Mouse (Mus musculus) megakaryocyte progenitor cell, adult 5-6 weeks (primary cell): Measurements from ENCODE around the gene Arel1. TPM values are rescaled to one million over a fixed set of nuclear protein-coding genes. Genes with fewer than 3 reads are reported as not detected.

Source experiments
- ATAC-seq: replicated peaks from 2 replicates; pipeline ENCODE4 v1.8.0; 2016; ENCODE audit warnings: mild to moderate bottlenecking, moderate TSS enrichment, inconsistent platforms; ENCODE audit not compliant: poor library complexity
- total RNA-seq, 2 experiments: library from RNA; stranded (forward) in 1 of 2; stranded (reverse) in 1 of 2; fragments of 157-497, 149-512 nt in 1 of 2; fragments of 200-1000 nt in 1 of 2; gene quantifications; 2 replicates each; pipeline versions ENCODE4 v1.2.3 to v1.2.4; 2015 to 2017

Arel1 gene
- total RNA-seq, 2 experiments from 2014 or later = 30.5 to 39.7 TPM

GRCm38 (mm10) chr12:84950763-84951162 is 19.9 kb downstream of the Arel1 start:
- ATAC-seq = no peak

- no peak for ATAC-seq
These were observed 22.0 kb downstream of the Arel1 start for GRCm38 (mm10) chr12:84948584-84949285.

GRCm38 (mm10) chr12:84947894-84948583 is 22.7 kb downstream of the Arel1 start:
- no peak for ATAC-seq

- ATAC-seq = no peak
These were observed 25.7 kb downstream of the Arel1 start for GRCm38 (mm10) chr12:84944813-84945553.

GRCm38 (mm10) chr12:84944150-84944812 is 26.4 kb downstream of the Arel1 start:
- peak; percentile 94 for ATAC-seq

- no peak for ATAC-seq
These were observed 27.4 kb downstream of the Arel1 start for GRCm38 (mm10) chr12:84943006-84943952.

GRCm38 (mm10) chr12:84941717-84942116 is 29.0 kb downstream of the Arel1 start:
- no peak for ATAC-seq

GRCm38 (mm10) chr12:84940343-84940742 is 30.4 kb downstream of the Arel1 start:
- no peak for ATAC-seq

GRCm38 (mm10) chr12:84939117-84939516 is 31.6 kb downstream of the Arel1 start:
- ATAC-seq = no peak

- ATAC-seq = no peak
These were observed 35.4 kb downstream of the Arel1 start for GRCm38 (mm10) chr12:84935343-84935742.

- no peak for ATAC-seq
These were observed 38.5 kb downstream of the Arel1 start for GRCm38 (mm10) chr12:84932210-84932609.

GRCm38 (mm10) chr12:84926542-84926941 is 44.2 kb downstream of the Arel1 start:
- peak; percentile 26; the same call in 1 of the 2 replicates for ATAC-seq

GRCm38 (mm10) chr12:84924324-84924723 is 46.4 kb downstream of the Arel1 start:
- ATAC-seq = no peak

- ATAC-seq = no peak
These were observed 48.8 kb downstream of the Arel1 start for GRCm38 (mm10) chr12:84921881-84922419.

GRCm38 (mm10) chr12:84918809-84919208 is 51.9 kb downstream of the Arel1 start:
- ATAC-seq = no peak

- ATAC-seq = peak; percentile 63
These were observed 52.9 kb downstream of the Arel1 start for GRCm38 (mm10) chr12:84917799-84918198.

- no peak for ATAC-seq
These were observed 55.7 kb downstream of the Arel1 start for GRCm38 (mm10) chr12:84914959-84915358.

- ATAC-seq = no peak
These were observed 58.0 kb downstream of the Arel1 start for GRCm38 (mm10) chr12:84912652-84913104.

- no peak for ATAC-seq
These were observed 59.1 kb downstream of the Arel1 start for GRCm38 (mm10) chr12:84911640-84912039.

GRCm38 (mm10) chr12:84910066-84910465 is 60.6 kb downstream of the Arel1 start:
- no peak for ATAC-seq
